Mouse (Mus musculus) left cerebral cortex, postnatal 14 days (tissue): Measurements from ENCODE around the gene Gng7. TPM values are rescaled to one million over a fixed set of nuclear protein-coding genes. Genes with fewer than 3 reads are reported as not detected.

Experiments
- DNase-seq, 2 experiments: peaks; one replicate each; pipeline ENCODE4 v3.0.0; 2021 to 2022; ENCODE audit warnings: low spot score in 2 of 2, mixed read lengths in 1 of 2
- intact Hi-C: fragments of 180-260 bp; cut with DNase I; formaldehyde crosslinking; loops from one replicate; pipeline ENCODE4 v1.15.1; 2025
- total RNA-seq, 2 experiments: library from RNA; stranded (reverse); gene quantifications; 2 replicates each; pipeline ENCODE4 v1.2.3; 2021

Gene Gng7
- total RNA-seq, 2 experiments from 2014 or later: 120 to 135 TPM

GRCm38 (mm10) chr10:80955536-80955935 is 59.2 kb downstream of the Gng7 start:
- intact Hi-C loops: no loop called here
- DNase-seq: peak; percentile 62 to 66

DNA sequence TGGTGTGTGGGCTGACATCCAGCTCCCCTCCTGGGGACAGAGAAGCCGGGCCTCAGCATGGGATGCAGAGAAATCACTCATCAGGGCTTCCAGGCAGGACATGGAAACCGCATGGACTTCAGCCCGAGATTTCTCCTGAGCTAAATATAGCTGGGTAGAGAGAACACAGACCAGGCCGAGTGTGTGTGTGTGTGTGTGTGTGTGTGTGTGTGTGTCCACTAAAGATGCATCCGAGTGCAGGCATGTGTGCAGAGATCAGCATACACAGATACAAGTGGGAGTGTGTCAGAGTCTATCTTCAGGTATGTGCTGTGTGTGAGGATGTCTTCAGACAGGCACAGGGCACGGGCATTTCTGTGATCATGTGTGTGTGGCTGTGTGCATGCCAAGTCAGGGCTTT is 59.9 kb downstream of the Gng7 start:
- intact Hi-C loops: no loop called here
- DNase-seq: no peak

DNA sequence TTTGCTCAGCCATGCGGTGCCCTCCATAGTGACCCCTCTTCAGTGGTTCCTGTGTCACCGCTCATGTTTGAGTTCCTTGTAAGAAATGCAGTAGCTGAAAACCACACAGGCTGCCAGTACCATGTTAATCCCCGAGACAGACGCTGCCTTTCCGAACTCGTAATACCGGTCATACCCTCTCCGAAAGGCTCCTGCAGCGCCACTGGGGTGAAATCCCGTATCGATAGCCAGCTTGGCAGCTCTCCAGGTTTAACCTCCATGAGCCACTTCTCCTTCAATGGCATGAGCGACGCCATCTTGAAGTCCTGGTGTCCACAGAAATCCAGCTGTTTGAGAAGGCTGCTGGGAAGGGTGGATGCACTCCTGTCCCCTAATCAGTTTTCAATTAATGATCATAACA is 60.3 kb downstream of the Gng7 start:
- intact Hi-C loops: no loop called here
- DNase-seq: no peak

DNA sequence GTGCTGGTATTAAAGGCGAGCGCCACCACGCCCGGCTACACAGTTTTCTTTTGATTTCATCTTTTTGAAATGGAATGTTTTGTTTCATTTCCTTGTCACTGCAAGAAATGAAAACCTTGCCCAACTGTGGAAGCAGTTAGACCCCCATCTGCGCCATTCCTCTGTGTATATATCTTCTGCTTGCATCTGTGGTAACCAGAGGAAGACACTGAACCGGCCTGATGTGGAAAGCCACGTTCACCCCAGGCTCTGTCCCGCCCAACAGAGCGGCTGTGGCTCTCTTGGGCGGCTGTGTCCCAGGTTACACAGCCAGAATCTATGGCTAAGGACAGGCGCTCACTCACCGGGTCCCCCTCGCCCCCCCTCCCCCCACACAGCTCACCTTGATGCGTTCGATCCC is 62.3 kb downstream of the Gng7 start:
- intact Hi-C loops: no loop called here
- no peak for DNase-seq

GRCm38 (mm10) chr10:80951761-80952390 is 62.9 kb downstream of the Gng7 start:
- intact Hi-C loops: no loop called here
- DNase-seq: no peak

- no peak for DNase-seq
- intact Hi-C loops: no loop called here
These were observed 64.4 kb downstream of the Gng7 start for GRCm38 (mm10) chr10:80950314-80950713.

GRCm38 (mm10) chr10:80949081-80949480 is 65.7 kb downstream of the Gng7 start:
- DNase-seq: no peak
- intact Hi-C loops: no loop called here

DNA sequence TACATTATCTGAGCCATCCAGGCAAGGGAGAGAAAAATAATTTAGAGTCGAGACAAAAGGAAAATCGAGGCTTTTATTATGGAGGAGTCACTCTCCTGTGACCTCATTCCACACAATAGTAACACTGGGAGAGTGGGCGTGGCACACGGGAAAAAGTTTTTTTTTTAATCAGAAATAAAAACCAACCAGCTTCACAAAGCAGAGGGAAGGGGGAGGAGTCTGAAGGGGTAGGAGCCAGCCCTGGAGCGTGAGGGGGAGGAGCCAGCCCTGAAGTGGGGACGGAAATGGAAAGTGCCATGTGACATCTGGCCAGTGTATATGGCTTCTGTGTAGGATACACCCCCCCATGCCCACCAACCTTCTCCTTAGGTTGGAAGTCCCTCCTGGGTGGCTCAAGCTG is 66.2 kb downstream of the Gng7 start:
- intact Hi-C loops: no loop called here
- no peak for DNase-seq

GRCm38 (mm10) chr10:80947802-80948201 is 66.9 kb downstream of the Gng7 start:
- intact Hi-C loops: no loop called here
- no peak for DNase-seq

DNA sequence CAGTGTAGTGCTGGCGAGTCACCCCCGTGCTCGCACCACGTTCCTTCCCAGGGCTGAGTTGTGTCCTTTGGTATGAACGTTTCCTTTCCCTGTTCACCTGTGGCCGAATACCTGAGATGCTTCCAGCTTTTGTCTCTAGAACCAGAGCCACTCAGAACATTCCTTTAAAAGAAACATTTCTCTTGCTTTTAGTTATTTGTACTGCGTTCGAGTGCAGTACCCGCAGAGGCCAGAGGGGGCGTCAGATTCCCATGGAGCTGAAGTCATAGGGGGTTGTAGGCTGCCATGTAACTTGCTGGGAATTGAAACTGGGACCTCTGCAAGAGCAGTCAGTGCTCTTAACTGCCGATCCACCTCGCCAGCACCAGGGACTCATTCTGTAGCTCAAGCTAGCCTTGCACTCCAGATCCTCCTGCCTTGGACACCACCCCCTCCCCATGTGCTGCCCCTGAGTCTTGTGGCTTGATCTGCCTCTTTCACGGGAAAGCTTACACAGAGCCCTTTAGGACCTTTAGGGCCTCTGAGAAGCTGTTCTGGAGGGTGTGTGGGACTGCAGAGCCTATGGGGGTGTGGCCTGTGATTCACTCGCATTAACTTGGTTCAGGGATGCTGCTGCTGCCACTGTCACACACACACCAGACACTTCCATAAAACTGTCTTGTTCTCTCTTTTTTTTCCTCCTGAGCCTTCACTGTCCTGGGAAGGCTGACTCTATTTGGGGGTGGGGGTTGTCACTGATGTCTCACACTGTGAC is 67.9 kb downstream of the Gng7 start:
- intact Hi-C loops: no loop called here
- DNase-seq: no peak

DNA sequence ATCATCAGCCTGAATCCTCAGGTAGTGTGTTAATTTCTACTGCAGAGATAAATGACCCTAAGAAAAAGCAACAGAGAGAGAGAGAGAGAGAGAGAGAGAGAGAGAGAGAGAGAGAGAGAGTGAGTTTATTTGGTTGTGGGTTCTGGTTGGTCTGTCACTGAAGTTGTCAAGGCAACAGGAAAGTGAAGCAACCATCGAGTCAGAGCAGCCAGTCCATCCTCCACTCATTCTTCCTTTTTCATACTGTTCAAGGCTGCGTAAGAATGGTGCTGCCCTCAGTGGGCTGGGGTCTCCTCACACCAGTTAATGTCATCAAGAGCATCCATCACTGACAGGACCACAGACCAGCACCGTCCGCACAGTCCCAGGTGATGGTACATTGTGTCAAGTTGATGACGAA is 70.5 kb downstream of the Gng7 start:
- no peak for DNase-seq
- intact Hi-C loops: no loop called here

DNA sequence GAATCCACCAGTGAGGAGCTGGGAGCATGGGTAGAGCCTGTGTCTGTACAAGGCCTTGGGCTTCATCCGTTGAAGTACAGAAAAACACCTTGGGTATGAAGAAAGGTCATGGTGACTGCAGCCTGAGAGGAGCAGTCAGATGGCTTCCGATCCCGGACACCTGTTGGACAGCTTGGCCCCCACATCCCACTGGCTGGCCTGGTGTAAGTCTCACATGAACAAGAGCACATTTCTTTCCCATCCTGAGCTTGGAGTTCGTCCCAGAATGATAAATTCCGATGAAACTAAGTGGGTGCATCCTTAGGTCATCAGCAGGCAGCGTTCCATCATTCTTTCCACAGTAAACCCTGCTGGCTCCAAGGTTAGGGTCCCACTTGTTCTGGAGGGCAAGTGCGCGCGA is 71.0 kb downstream of the Gng7 start:
- intact Hi-C loops: no loop called here

DNA sequence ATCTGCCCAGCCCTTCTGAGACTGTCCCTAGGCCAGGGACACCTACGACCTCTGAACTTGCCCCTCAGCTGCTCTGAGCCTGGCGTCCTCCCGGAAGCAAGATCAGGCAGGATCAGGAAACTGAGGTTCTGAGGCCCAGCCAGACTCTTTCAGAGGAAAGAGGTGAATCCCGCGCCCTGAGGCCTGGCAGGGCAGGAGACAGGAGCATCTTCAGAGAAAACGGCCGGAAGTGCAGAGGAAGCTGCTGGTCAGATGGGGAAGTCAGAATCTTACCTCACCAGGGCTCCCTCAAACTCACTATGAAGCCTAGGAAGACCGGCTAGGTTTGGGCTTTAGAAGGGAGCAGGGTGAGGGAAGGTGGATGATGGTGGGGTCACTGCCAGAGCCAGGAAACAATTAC is 71.8 kb downstream of the Gng7 start:
- intact Hi-C loops: no loop called here

More for the DNA sequence above, 71.0 kb downstream of the Gng7 start:
- DNase-seq: no peak

DNA sequence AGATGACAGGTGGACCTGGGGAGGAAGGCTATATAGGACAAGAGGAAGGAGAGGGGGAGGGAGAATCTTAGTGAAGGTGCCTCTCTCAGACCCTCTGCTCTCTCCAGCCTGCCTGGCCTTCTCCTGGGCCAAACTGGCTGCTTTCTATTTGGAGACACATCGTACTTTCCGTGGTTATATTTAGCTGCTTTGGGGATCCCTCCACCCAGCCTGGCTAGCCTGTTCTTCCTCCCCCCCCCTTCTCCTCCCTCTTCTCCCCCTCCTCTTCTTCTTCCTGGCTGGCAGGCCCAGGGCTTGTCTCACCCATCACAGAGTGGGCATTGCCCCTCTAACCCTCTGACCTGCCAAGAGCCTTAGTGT is 73.8 kb downstream of the Gng7 start:
- DNase-seq: no peak
- intact Hi-C loops: no loop called here

More for the DNA sequence above, 71.8 kb downstream of the Gng7 start:
- DNase-seq: no peak

DNA sequence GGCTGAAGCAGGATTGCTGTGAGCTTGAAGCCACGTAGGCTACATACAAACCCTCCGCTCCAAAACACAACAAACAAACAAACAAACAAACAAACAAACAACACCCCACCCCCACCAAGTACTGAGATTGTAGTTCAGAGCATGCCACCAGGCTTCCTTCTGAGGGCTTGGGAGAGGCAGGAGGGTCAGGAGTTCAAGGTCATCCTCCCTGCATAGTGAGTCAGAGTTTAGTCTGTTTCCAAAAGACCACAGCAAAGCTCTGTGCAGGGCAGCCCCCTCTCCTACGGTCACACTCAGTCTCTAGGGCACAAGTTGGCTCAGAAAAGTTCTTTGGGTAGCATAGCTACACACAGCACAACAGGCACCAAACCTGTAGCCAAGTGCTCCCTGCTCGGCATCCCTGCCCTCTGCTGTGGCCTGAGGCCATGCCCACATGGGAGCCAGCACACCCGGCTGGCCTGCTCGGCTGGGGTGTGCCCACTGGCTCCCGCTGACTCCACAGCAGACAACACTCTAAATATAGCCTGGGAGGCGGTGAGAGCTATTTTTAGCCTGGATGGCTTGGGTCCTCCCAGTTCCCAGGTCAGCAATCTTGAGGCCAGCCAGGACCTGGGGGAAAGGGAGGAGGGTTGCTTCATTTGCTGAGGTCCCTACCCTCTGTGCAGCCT is 74.3 kb downstream of the Gng7 start:
- DNase-seq: no peak
- intact Hi-C loops: no loop called here

- DNase-seq: peak; percentile 84 to 92
- intact Hi-C loops: no loop called here
These were observed 75.1 kb downstream of the Gng7 start for GRCm38 (mm10) chr10:80939671-80940070.

DNA sequence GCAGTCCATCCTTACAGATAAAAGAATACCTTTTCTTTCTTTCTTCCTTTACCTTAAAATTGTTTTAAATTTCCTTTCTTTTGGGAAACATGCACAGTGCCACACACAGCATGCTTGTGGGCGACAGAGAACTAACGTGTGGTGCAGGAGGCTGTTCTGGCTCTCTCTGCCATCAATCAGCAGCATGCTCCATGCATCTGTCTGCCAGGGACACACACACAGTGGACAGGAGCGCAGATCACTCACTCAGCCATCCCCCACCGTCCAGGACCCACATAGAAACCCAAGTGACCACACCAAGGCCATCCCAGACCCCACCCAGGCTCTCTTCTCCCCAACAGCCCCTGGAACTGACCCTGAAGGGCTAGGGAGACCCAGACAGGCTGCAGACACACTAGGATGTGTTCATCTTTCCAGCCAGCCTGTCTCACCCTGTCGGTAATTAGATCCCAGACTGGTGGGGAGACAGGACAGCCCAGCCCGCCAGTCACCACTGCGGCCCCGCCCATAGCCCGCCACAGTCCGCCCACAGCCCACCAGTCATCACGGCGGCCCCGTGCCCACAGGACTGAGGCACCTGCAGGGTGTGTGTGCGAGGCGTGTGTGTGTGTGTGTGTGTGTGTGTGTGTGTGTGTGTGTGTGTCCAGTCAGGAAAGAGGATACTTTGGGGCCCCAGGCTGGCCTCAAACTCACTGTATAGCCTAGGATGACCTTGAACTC is 75.8 kb downstream of the Gng7 start:
- DNase-seq: no peak

GRCm38 (mm10) chr10:80937646-80938045 is 77.1 kb downstream of the Gng7 start:
- no peak for DNase-seq
- intact Hi-C loops: no loop called here

More for the DNA sequence above, 75.8 kb downstream of the Gng7 start:
- intact Hi-C loops: no loop called here

GRCm38 (mm10) chr10:80936810-80937164 is 78.0 kb downstream of the Gng7 start:
- intact Hi-C loops: no loop called here
- DNase-seq: no peak

GRCm38 (mm10) chr10:80936135-80936809 is 78.5 kb downstream of the Gng7 start:
- intact Hi-C loops: no loop called here

More at GRCm38 (mm10) chr10:80936135-80936809, 78.5 kb downstream of the Gng7 start:
- DNase-seq: peak in 1 of 2 experiments; percentile 58
